8 mouse cellular contexts compared by ENCODE assay signal in genomic region chr2:25111184-25111791, GRCm38 (mm10). TPM values are rescaled to one million over a fixed set of nuclear protein-coding genes. Genes with fewer than 3 reads are reported as not detected.
DNase-seq lines count a peak whose midpoint lies in the region; ATAC-seq and TF ChIP-seq lines count a peak whose summit lies in the region.

No protein-coding gene starts in this region.

- TF ChIP-seq POLR2A in lung, adult 2 months (IDR thresholded peaks at IDR 0.05; ENCODE audit: borderline replicate concordance, extremely low read depth, low read depth, low read length), result peak; percentile 44; the same call in 1 of the 2 replicates

- 16% methylated on average over 9 of the region's 9 CpGs for WGBS in lung, adult 2 months

- H3K4me3 ChIP-seq in lung, adult 2 months (replicated peaks; ENCODE audit: extremely low read depth, low read depth, low read length), result no peak overlapping the region

- H3K4me1 ChIP-seq in lung, adult 2 months (ENCODE audit: control insufficient read depth, insufficient read depth, low read length), result peaks cover 29% of the 10 kb centered on the region

- no peak for TF ChIP-seq CTCF in lung, adult 2 months (IDR thresholded peaks at IDR 0.05; ENCODE audit: insufficient read depth, low read length)

- DNase-seq in heart, adult 18-20 months, result peak; percentile 28 to 45
- no peak for DNase-seq in heart, postnatal 4 days
- DNase-seq in NIH3T3 (ENCODE audit: low read depth), result peak; percentile 14
- peak; percentile 62 for DNase-seq in lung, adult 2 months
- no peak for DNase-seq in spleen, adult 12 weeks (ENCODE audit: low spot score)

- peak; percentile 90 to 91 for ATAC-seq in hematopoietic stem cell, adult 5-6 weeks (replicated peaks in 1 of 2; ENCODE audit: insufficient read depth in 1 of 2, low FRiP score in 2 of 2, low TSS enrichment in 1 of 2, low read depth in 1 of 2, poor library complexity in 2 of 2, severe bottlenecking in 2 of 2)
- ATAC-seq in frontal cortex, adult (ENCODE audit: low TSS enrichment), result no peak
- ATAC-seq in erythroblast, adult 5-6 weeks (replicated peaks; ENCODE audit: low FRiP score, poor library complexity, severe bottlenecking), result no peak

RNA-seq across cellular contexts. Expression of gene Noxa1, which starts 16.3 kb away (rescaled TPM):
- not detected for total RNA-seq in heart, adult 18-20 months (2021)
- not detected for total RNA-seq in heart, postnatal 4 days (2021)
- 1.0 TPM in 1 of 2 replicates, not detected in the other for total RNA-seq in hematopoietic stem cell, adult 5-6 weeks (2017)
- 2.1 and 2.4 TPM in 2 replicates for polyA plus RNA-seq in lung, adult 2 months (2012; rRNA removed)
- not detected in 2 replicates for total RNA-seq in erythroblast, adult 5-6 weeks (2015; ENCODE audit: low replicate concordance)
- not detected in 2 replicates for total RNA-seq in erythroblast, adult 5-6 weeks (2017; ENCODE audit: low replicate concordance)

RNA-seq across cellular contexts. Expression of gene Entpd8, which starts 31.2 kb away (rescaled TPM):
- not detected for total RNA-seq in heart, adult 18-20 months (2021)
- not detected for total RNA-seq in heart, postnatal 4 days (2021)
- total RNA-seq in hematopoietic stem cell, adult 5-6 weeks (2017), result not detected in 2 replicates
- polyA plus RNA-seq in lung, adult 2 months (2012; rRNA removed), result 2.0 and 2.6 TPM in 2 replicates
- not detected in 2 replicates for total RNA-seq in erythroblast, adult 5-6 weeks (2015; ENCODE audit: low replicate concordance)
- total RNA-seq in erythroblast, adult 5-6 weeks (2017; ENCODE audit: low replicate concordance), result not detected in 2 replicates

RNA-seq across cellular contexts. Expression of gene Nsmf, which starts 57.1 kb away (rescaled TPM):
- total RNA-seq in heart, adult 18-20 months (2021), result 10 to 100 TPM; 11.2 to 13.6 TPM
- 10 to 100 TPM; 45.8 to 47.8 TPM for total RNA-seq in heart, postnatal 4 days (2021)
- total RNA-seq in hematopoietic stem cell, adult 5-6 weeks (2017), result 16.0 and 28.9 TPM in 2 replicates
- polyA plus RNA-seq in lung, adult 2 months (2012; rRNA removed), result 124 and 135 TPM in 2 replicates
- 1.7 and 2.1 TPM in 2 replicates for total RNA-seq in erythroblast, adult 5-6 weeks (2015; ENCODE audit: low replicate concordance)
- 0.60 and 1.5 TPM in 2 replicates for total RNA-seq in erythroblast, adult 5-6 weeks (2017; ENCODE audit: low replicate concordance)

Comparison
In these comparisons a context has a peak if more than half of its experiments do, and no peak if none do; other contexts are left out.
1. DNase-seq: peak in heart, adult 18-20 months (2 of 2), NIH3T3 (single experiment) and lung, adult 2 months (single experiment); none in heart, postnatal 4 days (single experiment) and spleen, adult 12 weeks (single experiment).
2. ATAC-seq: peak in hematopoietic stem cell, adult 5-6 weeks (2 of 2); none in frontal cortex, adult (single experiment) and erythroblast, adult 5-6 weeks (single experiment).